Mouse (Mus musculus) left cerebral cortex, postnatal 10 days (tissue): ENCODE data around the gene Phf1. TPM values are rescaled to one million over a fixed set of nuclear protein-coding genes. Genes with fewer than 3 reads are reported as not detected.
"Not testable (repeated sequence)": the region's sequence is repeated elsewhere in the genome, so short reads cannot be mapped to it uniquely, and the experiment has no call there.

Source experiments
- DNase-seq, 2 experiments: peaks; one replicate each; pipeline ENCODE4 v3.0.0; 2021 to 2022; ENCODE audit warnings: low spot score in 2 of 2, mixed read lengths in 1 of 2; ENCODE audit errors: extremely low spot score in 1 of 2
- intact Hi-C: fragments of 180-260 bp; cut with DNase I; formaldehyde crosslinking; loops from one replicate; pipeline ENCODE4 v1.15.1; 2025
- total RNA-seq, 2 experiments: library from RNA; stranded (reverse); gene quantifications; 2 replicates each; pipeline ENCODE4 v1.2.3; 2021

Gene Phf1
- total RNA-seq, 2 experiments from 2014 or later, result 19.3 to 21.8 TPM

- DNase-seq, intact Hi-C loops: not testable (repeated sequence)
Measured at GRCm38 (mm10) chr17:26922368-26922767, 10.5 kb upstream of the Phf1 start.

GRCm38 (mm10) chr17:26925414-26925813 lies 7.4 kb upstream of the Phf1 start:
- DNase-seq, intact Hi-C loops: not testable (repeated sequence)

GRCm38 (mm10) chr17:26931795-26932194 lies 1.1 kb upstream of the Phf1 start:
- DNase-seq, result peak in 1 of 2 experiments; percentile 76
- intact Hi-C loops, result not testable (repeated sequence)

GRCm38 (mm10) chr17:26933419-26933818 lies 567 bp downstream of the Phf1 start:
- no peak for DNase-seq
- intact Hi-C loops, result no loop called here

GRCm38 (mm10) chr17:26933885-26934827 lies 1.3 kb downstream of the Phf1 start:
- DNase-seq, result no peak

GRCm38 (mm10) chr17:26935027-26935426 lies 2.2 kb downstream of the Phf1 start:
- intact Hi-C loops, result loop anchor here (5.0 kb wide), 1 partner anchor 92 kb away; the partner anchor contains the start of gene Bak1
- no peak for DNase-seq

More at GRCm38 (mm10) chr17:26933885-26934827, 1.3 kb downstream of the Phf1 start:
- intact Hi-C loops, result no loop called here

GRCm38 (mm10) chr17:26936453-26936852 lies 3.6 kb downstream of the Phf1 start:
- DNase-seq, result peak in 1 of 2 experiments; percentile 34
- intact Hi-C loops, result loop anchor here (5.0 kb wide), 1 partner anchor 91 kb away; the partner anchor contains the start of gene Bak1

GRCm38 (mm10) chr17:26936921-26937695 lies 4.3 kb downstream of the Phf1 start:
- peak in 1 of 2 experiments; percentile 35 for DNase-seq
- intact Hi-C loops, result loop anchor here (5.0 kb wide), 1 partner anchor 90 kb away; the partner anchor contains the start of gene Bak1

GRCm38 (mm10) chr17:26937883-26938695 lies 5.2 kb downstream of the Phf1 start:
- intact Hi-C loops, result loop anchor here (5.0 kb wide), 1 partner anchor 89 kb away; the partner anchor contains the start of gene Bak1
- DNase-seq, result no peak

GRCm38 (mm10) chr17:26938731-26939130 lies 5.9 kb downstream of the Phf1 start:
- intact Hi-C loops, result loop anchor here (5.0 kb wide), 1 partner anchor 89 kb away; the partner anchor contains the start of gene Bak1
- DNase-seq, result peak in 1 of 2 experiments; percentile 63

GRCm38 (mm10) chr17:26939178-26939972 lies 6.5 kb downstream of the Phf1 start, which contains the start of gene Cuta:
Cuta (minus strand) TSS chr17:26939569.
- intact Hi-C loops, result loop anchor here (5.0 kb wide), 1 partner anchor 88 kb away; the partner anchor contains the start of gene Bak1

GRCm38 (mm10) chr17:26939973-26940300 lies 7.1 kb downstream of the Phf1 start:
- intact Hi-C loops, result loop anchor here (5.0 kb wide), 1 partner anchor 87 kb away; the partner anchor contains the start of gene Bak1
- no peak for DNase-seq

More at GRCm38 (mm10) chr17:26939178-26939972, 6.5 kb downstream of the Phf1 start, which contains the start of gene Cuta:
- peak; percentile 100 for DNase-seq

- intact Hi-C loops, result no loop called here
- DNase-seq, result peak in 1 of 2 experiments; percentile 81
Measured at GRCm38 (mm10) chr17:26941031-26941789, 8.4 kb downstream of the Phf1 start, which contains the start of gene Syngap1. Syngap1 (plus strand) TSS chr17:26941253.

GRCm38 (mm10) chr17:26941841-26942570 lies 9.2 kb downstream of the Phf1 start:
- intact Hi-C loops, result no loop called here
- DNase-seq, result no peak

- peak in 1 of 2 experiments; percentile 57 for DNase-seq
- intact Hi-C loops, result no loop called here
Measured at GRCm38 (mm10) chr17:26945824-26946495, 13.1 kb downstream of the Phf1 start.
